Mouse (Mus musculus) splenic B cell, adult 2 months (primary cell): Measurements from ENCODE around the gene Nppc.

Experiments
- DNase-seq: peaks from one replicate; pipeline ENCODE4 v3.0.0-alpha.2; 2011; ENCODE audit warnings: low read depth, low spot score
- H3K27me3 ChIP-seq: 2 replicates; pipeline ENCODE4 v1.6.1; 2012; ENCODE audit warnings: mild to moderate bottlenecking, low read length, moderate library complexity, mixed read lengths; ENCODE audit not compliant: control insufficient read depth, poor library complexity, insufficient read depth, severe bottlenecking
- H3K36me3 ChIP-seq: 2 replicates; pipeline ENCODE4 v1.6.1; 2012; ENCODE audit warnings: mild to moderate bottlenecking, low read length, moderate library complexity, mixed read lengths; ENCODE audit not compliant: control insufficient read depth, poor library complexity, insufficient read depth, severe bottlenecking

Nppc gene

DNA sequence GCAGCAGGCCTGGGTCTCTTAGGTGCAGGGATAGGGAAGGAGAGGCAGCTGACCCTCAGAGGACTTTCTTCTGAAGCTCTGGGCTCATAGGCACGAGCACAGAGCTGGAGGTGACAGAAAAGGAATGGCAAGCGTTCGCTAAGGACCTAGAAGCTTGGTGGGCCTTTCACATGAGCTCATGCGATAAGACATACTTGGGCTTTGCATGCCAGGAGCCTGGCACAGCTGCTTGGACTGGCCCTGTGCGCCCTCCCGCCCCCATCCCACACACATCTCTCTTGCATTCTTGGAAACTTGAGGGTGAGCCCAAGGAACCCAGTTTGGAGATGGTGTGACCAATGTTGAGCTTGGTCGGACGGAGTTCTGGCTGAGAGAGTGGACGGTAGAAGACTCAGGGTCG, 8.3 kb upstream of the Nppc start:
- no peaks in the 10 kb centered on the region for H3K36me3 ChIP-seq
- H3K27me3 ChIP-seq: no peaks in the 10 kb centered on the region; the same call in 1 of the 2 replicates
- no peak for DNase-seq

DNA sequence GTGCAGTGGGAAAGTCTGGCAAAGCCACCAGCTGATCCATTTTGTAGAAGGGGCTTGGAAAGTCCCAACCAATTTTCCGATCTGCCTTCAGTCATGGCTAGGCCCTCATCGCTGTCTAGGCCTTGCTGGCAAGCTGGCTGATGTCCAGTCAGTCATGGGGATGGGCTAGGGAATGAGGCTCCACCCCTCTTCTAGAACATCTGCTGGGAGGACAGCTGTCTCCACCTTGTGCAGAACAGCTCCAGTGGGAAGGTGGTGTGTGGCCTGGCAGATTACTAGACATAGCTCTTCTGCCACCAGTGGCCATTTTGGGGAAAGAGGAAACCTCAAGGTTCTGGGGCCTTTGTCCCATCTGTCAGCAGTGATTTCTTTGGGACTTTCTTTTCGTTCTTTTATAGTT, 7.3 kb upstream of the Nppc start:
- no peaks in the 10 kb centered on the region; the same call in 1 of the 2 replicates for H3K27me3 ChIP-seq
- DNase-seq: no peak
- H3K36me3 ChIP-seq: no peaks in the 10 kb centered on the region

- H3K36me3 ChIP-seq: no peaks in the 10 kb centered on the region
- DNase-seq: no peak
Measured at GRCm38 (mm10) chr1:86675126-86675525, 4.8 kb upstream of the Nppc start.

GRCm38 (mm10) chr1:86674385-86674784, 4.0 kb upstream of the Nppc start:
- DNase-seq: no peak
- Histone ChIP-seq H3K27me3 (no peaks in the 10 kb centered on the region; the same call in 1 of the 2 replicates), H3K36me3 (no peaks in the 10 kb centered on the region)

More at GRCm38 (mm10) chr1:86675126-86675525, 4.8 kb upstream of the Nppc start:
- no peaks in the 10 kb centered on the region; the same call in 1 of the 2 replicates for H3K27me3 ChIP-seq

- Histone ChIP-seq H3K27me3 (no peaks in the 10 kb centered on the region), H3K36me3 (no peaks in the 10 kb centered on the region)
- peak; percentile 50 for DNase-seq
Measured at GRCm38 (mm10) chr1:86669552-86670273, 658 bp downstream of the Nppc start.

- Histone ChIP-seq H3K27me3 (no peaks in the 10 kb centered on the region), H3K36me3 (no peaks in the 10 kb centered on the region)
- no peak for DNase-seq
Measured at GRCm38 (mm10) chr1:86665091-86665490, 5.3 kb downstream of the Nppc start.

DNA sequence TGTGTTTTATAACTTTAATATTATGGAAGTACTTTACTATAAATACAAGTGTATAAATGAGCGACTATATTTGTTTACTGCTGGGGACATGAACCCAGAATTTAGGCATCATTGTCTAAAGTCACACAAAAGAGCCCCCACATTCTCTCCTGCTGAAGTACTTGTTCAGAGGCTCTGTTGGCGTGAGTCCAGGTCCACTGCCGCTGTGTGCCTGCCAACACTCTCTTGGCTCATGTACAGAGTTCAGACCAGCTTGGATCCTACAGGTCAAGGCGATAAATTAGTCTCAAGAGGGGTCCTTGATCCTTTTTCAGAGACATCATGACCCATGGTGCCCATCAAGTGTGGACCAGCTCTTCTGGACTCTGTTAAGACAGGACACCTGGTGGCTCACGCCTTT, 13.3 kb downstream of the Nppc start:
- DNase-seq: no peak

DNA sequence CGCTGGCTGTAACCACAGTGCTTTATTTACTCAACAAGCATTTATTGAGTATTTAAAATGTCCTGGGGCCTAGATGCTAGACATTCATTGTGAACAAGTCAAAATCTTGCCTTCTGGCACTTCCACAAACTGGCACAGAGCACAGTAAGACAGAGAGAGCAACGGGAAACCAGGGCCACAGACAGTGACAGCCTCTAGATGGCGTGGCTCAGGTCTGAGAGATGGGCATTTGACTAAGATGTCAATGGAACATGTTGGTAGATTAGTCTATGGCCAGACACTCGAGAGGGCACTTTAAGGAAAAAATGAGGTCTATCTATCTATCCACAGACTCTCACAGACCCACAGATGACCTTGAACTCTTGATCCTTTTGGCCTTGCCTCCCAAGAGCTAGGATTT, 17.7 kb downstream of the Nppc start:
- no peak for DNase-seq
- H3K36me3 ChIP-seq: no peaks in the 10 kb centered on the region
- no peaks in the 10 kb centered on the region for H3K27me3 ChIP-seq

More for the DNA sequence above, 13.3 kb downstream of the Nppc start:
- no peaks in the 10 kb centered on the region for H3K27me3 ChIP-seq
- no peaks in the 10 kb centered on the region for H3K36me3 ChIP-seq

- Histone ChIP-seq H3K36me3 (no peaks in the 10 kb centered on the region), H3K27me3 (no peaks in the 10 kb centered on the region)
- peak; percentile 76 for DNase-seq
Measured at GRCm38 (mm10) chr1:86650272-86650671, 20.1 kb downstream of the Nppc start.

GRCm38 (mm10) chr1:86647517-86647916, 22.9 kb downstream of the Nppc start:
- Histone ChIP-seq H3K27me3 (no peaks in the 10 kb centered on the region), H3K36me3 (no peaks in the 10 kb centered on the region)
- DNase-seq: no peak

- DNase-seq: peak; percentile 8
- H3K36me3 ChIP-seq: no peaks in the 10 kb centered on the region
Measured at GRCm38 (mm10) chr1:86643101-86643809, 27.1 kb downstream of the Nppc start.

GRCm38 (mm10) chr1:86634751-86635359, 35.5 kb downstream of the Nppc start:
- no peak for DNase-seq
- H3K36me3 ChIP-seq: no peaks in the 10 kb centered on the region
- H3K27me3 ChIP-seq: no peaks in the 10 kb centered on the region

More at GRCm38 (mm10) chr1:86643101-86643809, 27.1 kb downstream of the Nppc start:
- H3K27me3 ChIP-seq: no peaks in the 10 kb centered on the region

- Histone ChIP-seq H3K27me3 (no peaks in the 10 kb centered on the region), H3K36me3 (no peaks in the 10 kb centered on the region)
- DNase-seq: no peak
Measured at GRCm38 (mm10) chr1:86633840-86634750, 36.3 kb downstream of the Nppc start.

DNA sequence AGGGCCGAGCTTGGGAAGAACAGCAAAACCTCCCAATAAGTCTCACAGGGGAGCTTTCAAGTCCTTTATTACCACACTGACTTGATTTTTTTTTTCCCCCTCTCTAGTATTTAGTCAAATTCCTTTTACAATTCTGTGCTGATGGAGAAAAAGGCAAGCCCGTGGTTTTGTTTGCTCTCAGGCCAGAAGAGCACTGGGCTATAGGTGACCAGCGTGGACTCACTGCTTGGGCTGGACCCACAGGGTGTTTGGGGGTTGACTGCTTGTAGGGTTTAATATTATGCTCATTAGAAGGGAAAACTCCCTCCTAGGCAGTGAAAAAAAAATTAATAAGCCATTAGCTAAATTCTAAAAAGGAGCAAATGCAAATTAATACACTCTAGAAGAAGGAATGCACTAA, 36.9 kb downstream of the Nppc start:
- no peaks in the 10 kb centered on the region for H3K27me3 ChIP-seq
- no peaks in the 10 kb centered on the region for H3K36me3 ChIP-seq
- DNase-seq: no peak
